Mouse (Mus musculus): Measurements from ENCODE around the gene Rgl2. TPM values are rescaled to one million over a fixed set of nuclear protein-coding genes. Genes with fewer than 3 reads are reported as not detected.

Rgl2 gene
- polyA plus RNA-seq, 1 experiment: 45.1 TPM

DNA sequence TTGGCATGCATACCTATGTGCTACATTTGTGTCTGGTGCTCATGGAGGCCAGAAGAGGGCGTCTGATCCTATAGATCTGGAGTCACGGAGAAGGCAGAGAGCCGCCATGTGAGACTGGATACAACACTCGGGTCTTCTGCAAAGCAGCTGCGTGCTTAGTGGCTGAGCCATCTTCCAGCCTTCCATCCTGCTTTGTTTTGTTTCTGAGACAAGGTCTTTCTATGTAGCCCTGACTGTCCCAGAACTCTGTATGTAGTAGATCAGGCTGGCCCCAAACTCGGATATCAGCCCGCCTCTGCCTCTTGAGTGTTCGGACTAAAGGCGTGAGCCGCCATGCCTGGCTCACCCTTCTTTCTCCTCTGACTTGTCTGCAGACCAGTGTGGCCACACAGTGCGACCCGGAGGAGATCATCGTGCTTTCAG is 14.4 kb upstream of the Rgl2 start:
- no peak overlapping the region for H3K4me3 ChIP-seq (ENCODE audit: insufficient read depth, low read length)
- peaks cover 3% of the 10 kb centered on the region; the same call in 1 of the 2 replicates for H3K4me1 ChIP-seq (ENCODE audit: control insufficient read depth, insufficient read depth, low read length)
- H3K27ac ChIP-seq (ENCODE audit: insufficient read depth, low read length): no peak overlapping the region
- TF ChIP-seq CTCF (IDR thresholded peaks at IDR 0.05; ENCODE audit: borderline replicate concordance, insufficient read depth, low read length) (no peak), POLR2A (IDR thresholded peaks at IDR 0.05; ENCODE audit: low read depth, low read length) (no peak)

- TF ChIP-seq CTCF (IDR thresholded peaks at IDR 0.05; ENCODE audit: borderline replicate concordance, insufficient read depth, low read length) (no peak), POLR2A (IDR thresholded peaks at IDR 0.05; ENCODE audit: low read depth, low read length) (0 out of 2 replicates have a peak, but pooled peaks have one; percentile 6)
- Histone ChIP-seq H3K4me3 (ENCODE audit: insufficient read depth, low read length) (peak within 1 kb of the TSS; percentile 69), H3K27ac (ENCODE audit: insufficient read depth, low read length) (0 out of 2 replicates have a peak within 1 kb of the TSS, but pooled peaks have one; percentile 21), H3K4me1 (ENCODE audit: control insufficient read depth, insufficient read depth, low read length) (peaks cover 3% of the 10 kb centered on the region; the same call in 1 of the 2 replicates)
These were observed 13.6 kb upstream of the Rgl2 start, which contains the start of the genes Tapbp and Zbtb22 for GRCm38 (mm10) chr17:33915671-33916250. Gene Tapbp (plus strand): TSS chr17:33915899. Gene Zbtb22 (plus strand): TSS chr17:33915904.

GRCm38 (mm10) chr17:33916294-33916693 is 13.0 kb upstream of the Rgl2 start:
- Histone ChIP-seq H3K4me3 (ENCODE audit: insufficient read depth, low read length) (peak overlapping the region; percentile 69), H3K4me1 (ENCODE audit: control insufficient read depth, insufficient read depth, low read length) (peaks cover 3% of the 10 kb centered on the region; the same call in 1 of the 2 replicates), H3K27ac (ENCODE audit: insufficient read depth, low read length) (no peak overlapping the region)
- TF ChIP-seq POLR2A (IDR thresholded peaks at IDR 0.05; ENCODE audit: low read depth, low read length) (peak; percentile 10; the same call in 1 of the 2 replicates), CTCF (IDR thresholded peaks at IDR 0.05; ENCODE audit: borderline replicate concordance, insufficient read depth, low read length) (no peak)

DNA sequence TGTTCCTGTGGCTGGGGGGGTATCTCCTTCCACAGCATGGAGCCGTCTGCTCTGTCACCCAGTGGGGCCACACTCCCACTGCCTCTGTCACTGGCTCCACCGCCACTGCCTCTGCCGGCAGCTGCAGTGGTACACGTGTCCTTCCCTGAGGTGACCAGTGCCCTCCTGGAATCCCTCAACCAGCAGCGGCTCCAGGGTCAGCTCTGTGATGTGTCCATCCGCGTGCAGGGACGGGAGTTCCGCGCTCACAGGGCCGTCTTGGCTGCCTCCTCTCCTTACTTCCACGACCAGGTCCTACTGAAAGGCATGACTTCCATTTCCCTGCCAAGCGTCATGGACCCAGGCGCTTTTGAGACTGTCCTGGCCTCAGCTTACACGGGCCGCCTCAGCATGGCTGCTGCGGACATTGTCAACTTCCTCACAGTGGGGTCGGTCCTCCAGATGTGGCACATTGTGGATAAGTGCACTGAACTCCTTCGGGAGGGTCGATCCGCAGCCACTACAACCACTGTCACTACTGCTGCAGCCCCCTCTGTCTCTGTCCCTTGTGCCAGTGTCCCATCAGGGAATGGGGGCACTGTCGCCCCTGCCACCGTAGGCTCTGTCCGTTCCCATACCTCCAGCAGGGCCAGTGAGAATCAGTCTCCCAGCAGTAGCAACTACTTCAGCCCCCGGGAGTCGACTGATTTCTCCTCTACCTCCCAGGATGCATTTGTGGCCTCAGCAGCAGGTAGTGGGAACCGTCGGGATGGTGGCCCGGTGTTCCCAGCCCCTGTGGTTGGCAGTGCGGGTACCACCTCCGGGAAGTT is 12.3 kb upstream of the Rgl2 start:
- TF ChIP-seq CTCF (IDR thresholded peaks at IDR 0.05; ENCODE audit: borderline replicate concordance, insufficient read depth, low read length): no peak
- peak overlapping the region; percentile 69 for H3K4me3 ChIP-seq (ENCODE audit: insufficient read depth, low read length)
- no peak overlapping the region for H3K27ac ChIP-seq (ENCODE audit: insufficient read depth, low read length)
- H3K4me1 ChIP-seq (ENCODE audit: control insufficient read depth, insufficient read depth, low read length): peaks cover 3% of the 10 kb centered on the region; the same call in 1 of the 2 replicates

DNA sequence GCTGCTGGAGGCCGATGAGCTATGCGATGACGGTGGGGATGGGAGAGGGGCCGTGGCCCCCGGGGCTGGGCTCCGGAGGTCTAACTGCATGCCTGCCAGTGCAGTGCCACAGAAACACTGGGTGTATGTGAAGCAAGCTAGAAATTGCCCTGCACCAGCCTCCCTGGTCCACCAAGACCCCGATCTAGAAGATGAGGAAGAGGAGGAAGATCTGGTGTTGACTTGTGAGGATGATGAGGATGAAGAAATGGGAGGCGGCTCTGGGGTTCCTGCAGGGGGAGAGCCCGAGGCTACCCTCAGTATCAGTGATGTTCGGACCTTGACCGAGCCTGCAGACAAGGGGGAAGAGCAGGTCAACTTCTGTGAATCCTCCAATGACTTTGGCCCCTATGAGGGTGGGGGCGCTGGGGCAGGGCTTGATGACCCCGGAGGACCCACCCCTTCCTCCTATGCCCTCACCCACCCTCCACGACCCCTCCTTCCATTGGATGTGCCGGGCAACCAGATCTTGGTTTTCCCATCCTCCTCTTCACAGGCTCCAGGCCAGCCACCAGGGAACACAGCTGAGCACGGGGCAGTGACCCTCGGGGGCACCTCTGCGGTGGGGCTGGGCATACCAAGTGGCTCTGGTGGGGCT is 11.6 kb upstream of the Rgl2 start:
- Histone ChIP-seq H3K4me3 (ENCODE audit: insufficient read depth, low read length) (no peak overlapping the region), H3K4me1 (ENCODE audit: control insufficient read depth, insufficient read depth, low read length) (peaks cover 3% of the 10 kb centered on the region; the same call in 1 of the 2 replicates), H3K27ac (ENCODE audit: insufficient read depth, low read length) (no peak overlapping the region)
- TF ChIP-seq CTCF (IDR thresholded peaks at IDR 0.05; ENCODE audit: borderline replicate concordance, insufficient read depth, low read length) (no peak), POLR2A (IDR thresholded peaks at IDR 0.05; ENCODE audit: low read depth, low read length) (no peak)

DNA sequence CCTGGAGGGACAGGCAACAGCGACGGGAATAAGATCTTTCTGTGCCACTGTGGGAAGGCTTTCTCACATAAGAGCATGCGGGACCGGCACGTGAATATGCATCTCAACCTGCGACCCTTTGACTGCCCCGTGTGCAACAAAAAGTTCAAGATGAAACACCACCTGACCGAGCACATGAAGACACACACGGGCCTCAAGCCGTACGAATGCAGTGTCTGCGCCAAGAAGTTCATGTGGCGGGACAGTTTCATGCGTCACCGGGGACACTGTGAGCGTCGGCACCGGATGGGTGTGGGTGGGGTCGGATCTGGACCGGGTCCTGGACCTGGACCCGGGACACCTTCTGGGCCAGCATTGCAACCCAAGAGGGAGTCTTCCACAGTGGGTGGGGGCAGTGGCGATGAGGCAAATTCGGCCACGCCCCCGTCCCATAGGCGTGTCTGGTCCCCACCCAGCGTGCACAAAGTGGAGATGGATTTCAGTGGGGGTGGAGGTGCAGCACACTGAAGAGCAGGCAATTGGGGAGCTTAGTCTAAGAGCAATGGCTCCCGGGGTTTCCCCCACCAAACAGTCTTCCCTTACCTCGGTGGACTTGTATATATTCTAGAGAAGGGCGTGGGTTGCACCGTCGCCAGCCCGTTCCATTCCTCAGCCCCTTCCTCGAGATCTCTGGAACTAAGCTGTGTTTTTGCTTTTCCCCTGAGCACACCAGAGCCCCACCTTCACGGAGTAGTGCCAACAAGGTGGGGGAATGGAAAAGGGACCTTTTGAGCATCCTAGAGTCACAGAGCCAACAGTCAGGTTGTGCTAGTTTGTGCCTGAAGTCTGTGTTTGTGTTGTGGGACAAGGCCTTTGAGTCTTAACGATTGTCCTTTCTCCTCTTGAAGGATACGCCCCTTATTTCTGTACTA is 10.8 kb upstream of the Rgl2 start:
- TF ChIP-seq CTCF (IDR thresholded peaks at IDR 0.05; ENCODE audit: borderline replicate concordance, insufficient read depth, low read length): no peak
- 0 out of 2 replicates have a peak, but pooled peaks have one; percentile 10 for TF ChIP-seq POLR2A (IDR thresholded peaks at IDR 0.05; ENCODE audit: low read depth, low read length)
- H3K4me1 ChIP-seq (ENCODE audit: control insufficient read depth, insufficient read depth, low read length): peaks cover 3% of the 10 kb centered on the region; the same call in 1 of the 2 replicates
- H3K27ac ChIP-seq (ENCODE audit: insufficient read depth, low read length): peak overlapping the region; percentile 24; the same call in 1 of the 2 replicates
- peak overlapping the region; percentile 61 for H3K4me3 ChIP-seq (ENCODE audit: insufficient read depth, low read length)

GRCm38 (mm10) chr17:33919351-33920281 is 9.7 kb upstream of the Rgl2 start:
- peak overlapping the region; percentile 24 for H3K27ac ChIP-seq (ENCODE audit: insufficient read depth, low read length)
- peak overlapping the region; percentile 61 for H3K4me3 ChIP-seq (ENCODE audit: insufficient read depth, low read length)
- TF ChIP-seq CTCF (IDR thresholded peaks at IDR 0.05; ENCODE audit: borderline replicate concordance, insufficient read depth, low read length): peak; percentile 20; the same call in 1 of the 2 replicates
- TF ChIP-seq POLR2A (IDR thresholded peaks at IDR 0.05; ENCODE audit: low read depth, low read length): peak; percentile 60
- H3K4me1 ChIP-seq (ENCODE audit: control insufficient read depth, insufficient read depth, low read length): peaks cover 3% of the 10 kb centered on the region; the same call in 1 of the 2 replicates
